Mouse (Mus musculus): ENCODE measurements at regions not wholly inside any gene's neighbourhood (a gene's known extent, or its start where the extent isn't known, plus 50 kb on each side); places are given as distances from the start of the nearest gene placed in this dataset.
A peak's percentile ranks its signal among the peaks of the same experiment; 100 is the strongest.

DNA sequence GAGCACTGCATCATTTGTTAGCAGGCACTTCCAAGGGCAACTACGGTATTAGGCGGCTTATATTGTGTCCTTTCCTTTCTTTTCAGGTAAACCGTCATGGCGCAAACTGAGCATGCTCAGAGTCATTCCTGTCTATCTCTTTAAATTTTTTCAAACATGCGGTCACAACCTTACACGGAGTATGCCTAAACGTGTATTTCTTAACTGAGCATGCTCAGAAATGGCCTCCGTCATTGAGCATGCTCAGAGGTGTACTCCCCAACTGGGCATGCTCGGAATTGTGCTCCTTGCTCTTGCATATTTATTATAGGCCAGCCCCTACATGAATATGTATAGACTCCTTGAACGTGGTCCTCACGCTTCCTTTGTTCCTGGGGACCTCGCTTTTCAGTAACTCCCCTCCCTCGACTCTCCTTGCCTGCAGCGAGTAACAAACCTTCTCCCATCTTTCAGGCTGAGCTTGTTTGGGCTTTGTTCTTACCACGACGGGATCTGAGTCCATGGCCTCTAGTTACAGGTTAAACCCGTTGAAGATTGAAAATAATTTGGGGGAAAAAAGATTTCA lies 50.1 kb upstream of the Ddx3x start:
- TF ChIP-seq EP300 (IDR thresholded peaks at IDR 0.05; ENCODE audit: low read depth) (no peak), CTCF (IDR thresholded peaks at IDR 0.05; ENCODE audit: low read depth) (0 out of 2 replicates have a peak, but pooled peaks have one; percentile 12)

Data from liver, embryonic 14.5 days (tissue).